Mouse (Mus musculus) neural tube, embryonic 13.5 days (tissue): ENCODE results near the gene Acbd6. TPM values are rescaled to one million over a fixed set of nuclear protein-coding genes. Genes with fewer than 3 reads are reported as not detected.

Source experiments
- ATAC-seq: fragments of 200-750 bp; cut with Nextera tagmentation; 2 replicates; pipeline ENCODE4 v1.8.0; 2017; ENCODE audit warnings: low read depth, mild to moderate bottlenecking, moderate TSS enrichment, moderate library complexity
- H3K27ac ChIP-seq: fragments of 300-500 bp; sonication (generic); replicated peaks from 2 replicates; pipeline ENCODE4 v1.5.1; 2015; ENCODE audit warnings: moderate library complexity, mild to moderate bottlenecking, inconsistent platforms
- H3K27me3 ChIP-seq: fragments of 300-500 bp; sonication (generic); 2 replicates; pipeline ENCODE4 v1.6.1; 2015; ENCODE audit warnings: mild to moderate bottlenecking, inconsistent platforms
- H3K36me3 ChIP-seq: fragments of 300-500 bp; sonication (generic); 2 replicates; pipeline ENCODE4 v1.6.1; 2015; ENCODE audit warnings: mild to moderate bottlenecking, inconsistent platforms
- H3K4me1 ChIP-seq: fragments of 300-500 bp; sonication (generic); replicated peaks from 2 replicates; pipeline ENCODE4 v1.6.1; 2015; ENCODE audit warnings: inconsistent platforms
- H3K4me2 ChIP-seq: fragments of 300-500 bp; sonication (generic); 2 replicates; pipeline ENCODE4 v1.6.1; 2015; ENCODE audit warnings: inconsistent platforms, mild to moderate bottlenecking, moderate library complexity
- H3K4me3 ChIP-seq: fragments of 300-500 bp; sonication (generic); 2 replicates; pipeline ENCODE4 v1.5.1; 2015; ENCODE audit warnings: mild to moderate bottlenecking, inconsistent platforms
- H3K9ac ChIP-seq: fragments of 300-500 bp; sonication (generic); 2 replicates; pipeline ENCODE4 v1.6.1; 2015; ENCODE audit warnings: moderate library complexity, mild to moderate bottlenecking, inconsistent platforms
- H3K9me3 ChIP-seq: fragments of 300-500 bp; sonication (generic); 2 replicates; pipeline ENCODE4 v1.6.1; 2016; ENCODE audit warnings: inconsistent platforms
- WGBS: fragments of 180-500 bp; shearing (Covaris S2); methylation state at CpG from one replicate; pipeline ENCODE4 v1.1.7; 2015; 5-methylcytosine and 5-hydroxymethylcytosine counted together
- polyA plus RNA-seq: library from polyadenylated mRNA; unstranded; fragments of >200 nt; fragmentation: Nextera tagmentation; extraction: Ambion mirVana; gene quantifications from 2 replicates; pipeline ENCODE4 v1.2.1, GENCODE M21; 2015

Gene Acbd6
- polyA plus RNA-seq, 1 experiment from 2014 or later, result 90.6 TPM

GRCm38 (mm10) chr1:155713306-155713705 lies 155.4 kb downstream of the Acbd6 start:
- Histone ChIP-seq H3K4me2 (no peak overlapping the region), H3K4me1 (peaks cover 7% of the 10 kb centered on the region; the same call in 1 of the 2 replicates), H3K9me3 (no peaks in the 10 kb centered on the region), H3K9ac (no peak overlapping the region), H3K27ac (no peak overlapping the region), H3K36me3 (no peaks in the 10 kb centered on the region), H3K4me3 (no peak overlapping the region), H3K27me3 (peaks cover 36% of the 10 kb centered on the region)
- WGBS, result 69% methylated on average over 2 of the region's 2 CpGs
- ATAC-seq, result no peak

DNA sequence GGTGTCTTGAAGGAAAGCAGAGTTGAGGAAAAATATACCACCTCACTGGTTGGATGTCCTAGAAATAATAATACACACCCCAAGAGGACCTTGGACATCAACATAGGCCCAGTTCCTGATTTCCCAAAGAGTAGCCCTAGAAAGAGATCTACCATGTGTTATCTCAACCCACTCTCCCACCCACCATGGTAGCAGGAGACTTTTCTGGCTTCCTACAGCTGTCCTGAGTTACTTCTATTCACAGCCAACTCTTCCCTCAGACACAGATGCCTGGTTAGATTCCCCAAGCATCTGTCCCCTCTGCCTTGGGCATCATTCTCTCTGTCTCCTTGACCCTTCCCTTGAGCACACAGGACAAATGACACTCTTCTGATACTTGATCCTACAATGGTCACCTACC lies 157.4 kb downstream of the Acbd6 start:
- Histone ChIP-seq H3K9me3 (no peaks in the 10 kb centered on the region), H3K4me3 (no peak overlapping the region), H3K27ac (no peak overlapping the region), H3K4me2 (no peak overlapping the region), H3K4me1 (peaks cover 11% of the 10 kb centered on the region; the same call in 1 of the 2 replicates), H3K9ac (no peak overlapping the region), H3K27me3 (peaks cover 40% of the 10 kb centered on the region), H3K36me3 (no peaks in the 10 kb centered on the region)
- no peak for ATAC-seq

DNA sequence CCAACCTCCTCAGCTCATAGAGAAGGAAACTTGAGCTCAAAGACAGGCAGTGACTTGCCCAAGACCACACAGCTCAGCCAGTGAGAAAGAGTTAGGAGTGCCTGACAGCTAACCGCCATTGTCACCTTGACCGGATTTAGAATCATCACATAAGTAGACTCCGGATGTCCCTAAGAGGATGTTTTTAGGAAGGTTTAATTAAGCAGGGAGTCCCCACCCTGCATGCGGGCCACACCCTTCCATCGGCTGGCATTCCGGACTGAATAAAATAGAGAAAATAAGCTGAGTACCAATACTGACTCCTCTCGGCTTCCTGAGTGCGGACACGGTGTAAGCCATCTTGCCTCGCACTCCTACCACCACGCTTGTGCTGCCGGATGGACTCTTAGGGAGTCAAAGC lies 159.4 kb downstream of the Acbd6 start:
- H3K27me3 ChIP-seq, result peaks cover 55% of the 10 kb centered on the region
- no peaks in the 10 kb centered on the region for H3K36me3 ChIP-seq
- whole genome bisulfite sequencing, result 90% methylated on average over 12 of the region's 12 CpGs
- H3K4me3 ChIP-seq, result no peak overlapping the region
- H3K9me3 ChIP-seq, result no peaks in the 10 kb centered on the region
- ATAC-seq, result no peak
- peaks cover 15% of the 10 kb centered on the region for H3K4me1 ChIP-seq
- no peak overlapping the region for H3K4me2 ChIP-seq
- no peak overlapping the region for H3K9ac ChIP-seq
- H3K27ac ChIP-seq, result no peak overlapping the region

- H3K4me1 ChIP-seq, result peaks cover 18% of the 10 kb centered on the region
- whole genome bisulfite sequencing, result 30% methylated on average over 3 of the region's 3 CpGs
- H3K27me3 ChIP-seq, result peaks cover 67% of the 10 kb centered on the region
- no peak overlapping the region for H3K4me2 ChIP-seq
- H3K9ac ChIP-seq, result no peak overlapping the region
- no peaks in the 10 kb centered on the region for H3K9me3 ChIP-seq
- no peaks in the 10 kb centered on the region for H3K36me3 ChIP-seq
- ATAC-seq, result no peak
- no peak overlapping the region for H3K27ac ChIP-seq
- no peak overlapping the region for H3K4me3 ChIP-seq
Observed at GRCm38 (mm10) chr1:155718851-155719250, 160.9 kb downstream of the Acbd6 start.

- 57% methylated on average over 5 of the region's 5 CpGs for WGBS
- peaks cover 67% of the 10 kb centered on the region for H3K27me3 ChIP-seq
Observed at GRCm38 (mm10) chr1:155720006-155720405, 162.1 kb downstream of the Acbd6 start.

DNA sequence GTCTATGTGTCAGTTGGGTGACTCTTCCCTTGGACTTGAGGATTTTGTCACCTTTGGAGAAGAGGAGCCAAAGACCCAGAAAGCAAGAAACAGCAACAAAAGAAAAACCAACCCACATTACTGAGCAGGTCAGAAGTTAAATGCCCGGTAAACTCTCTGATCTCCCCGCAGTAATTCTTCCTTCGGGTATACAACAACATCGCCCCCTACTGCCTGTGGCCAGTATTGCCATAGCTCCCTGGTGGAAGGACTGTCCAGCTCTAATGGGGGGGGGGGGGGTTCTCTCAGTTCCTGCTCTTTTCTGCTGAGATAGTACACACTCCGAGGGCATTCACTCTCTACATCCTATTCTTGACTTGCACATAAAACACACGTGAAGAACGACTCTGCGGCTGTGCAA lies 163.5 kb downstream of the Acbd6 start:
- H3K4me3 ChIP-seq, result no peak overlapping the region
- H3K9me3 ChIP-seq, result peaks cover 5% of the 10 kb centered on the region; the same call in 1 of the 2 replicates
- WGBS, result 16% methylated on average over 8 of the region's 8 CpGs
- no peak for ATAC-seq
- no peak overlapping the region for H3K9ac ChIP-seq
- no peak overlapping the region for H3K27ac ChIP-seq
- H3K27me3 ChIP-seq, result peaks cover 82% of the 10 kb centered on the region
- H3K4me1 ChIP-seq, result peaks cover 18% of the 10 kb centered on the region
- no peaks in the 10 kb centered on the region for H3K36me3 ChIP-seq
- H3K4me2 ChIP-seq, result no peak overlapping the region

More at GRCm38 (mm10) chr1:155720006-155720405, 162.1 kb downstream of the Acbd6 start:
- ATAC-seq, result no peak
- Histone ChIP-seq H3K4me1 (peaks cover 18% of the 10 kb centered on the region), H3K27ac (no peak overlapping the region), H3K9ac (no peak overlapping the region), H3K4me2 (no peak overlapping the region), H3K9me3 (peaks cover 2% of the 10 kb centered on the region; the same call in 1 of the 2 replicates), H3K4me3 (no peak overlapping the region), H3K36me3 (no peaks in the 10 kb centered on the region)

DNA sequence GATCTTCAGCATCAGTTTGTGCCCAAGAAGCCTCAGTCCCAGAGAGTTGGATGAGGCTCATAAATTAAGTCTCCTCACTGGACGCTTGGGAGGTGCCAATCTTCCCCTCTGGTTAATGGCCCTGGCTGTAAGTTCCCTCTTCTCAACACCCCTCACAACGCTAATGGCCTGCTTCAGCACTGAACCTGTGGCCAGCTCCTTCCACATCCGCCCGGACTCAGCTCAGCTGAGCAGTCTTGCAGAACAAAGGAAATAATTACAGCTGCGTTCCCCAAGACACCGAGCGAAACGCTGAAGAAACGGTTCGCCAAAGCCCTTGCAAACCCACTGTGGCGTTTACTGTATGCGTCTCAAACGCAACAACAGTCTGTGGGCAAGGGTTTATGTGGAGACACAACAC lies 164.3 kb downstream of the Acbd6 start:
- Histone ChIP-seq H3K36me3 (no peaks in the 10 kb centered on the region), H3K27me3 (peaks cover 88% of the 10 kb centered on the region), H3K9ac (peak overlapping the region; percentile 9; the same call in 1 of the 2 replicates), H3K4me2 (peak overlapping the region; percentile 42), H3K9me3 (peaks cover 5% of the 10 kb centered on the region; the same call in 1 of the 2 replicates), H3K4me1 (peaks cover 18% of the 10 kb centered on the region), H3K27ac (no peak overlapping the region), H3K4me3 (peak overlapping the region; percentile 9; the same call in 1 of the 2 replicates)
- WGBS, result 0% methylated on average over 13 of the region's 13 CpGs
- no peak for ATAC-seq

DNA sequence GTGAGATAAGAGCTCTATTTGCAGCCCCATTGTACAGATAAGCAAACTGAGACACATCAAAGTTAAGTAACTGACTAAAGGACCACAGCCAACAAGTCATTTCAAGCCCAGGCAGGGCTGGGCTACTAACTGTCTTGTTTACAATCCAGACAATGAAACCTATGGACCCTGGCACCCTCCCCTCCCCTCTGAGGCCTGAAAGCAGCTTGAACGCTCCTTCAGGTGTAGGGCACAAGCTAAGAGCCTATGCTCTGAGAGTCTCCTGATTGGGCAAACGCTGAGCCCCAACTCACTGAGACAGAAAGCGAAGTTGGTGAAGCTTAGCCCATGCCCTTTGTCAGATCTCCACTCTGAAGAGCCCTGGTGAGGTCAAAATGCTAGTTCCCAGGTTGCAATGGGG lies 166.4 kb downstream of the Acbd6 start:
- no peak overlapping the region for H3K4me3 ChIP-seq
- H3K36me3 ChIP-seq, result no peaks in the 10 kb centered on the region
- no peak overlapping the region for H3K4me2 ChIP-seq
- H3K27me3 ChIP-seq, result peaks cover 95% of the 10 kb centered on the region
- H3K27ac ChIP-seq, result no peak overlapping the region
- H3K9me3 ChIP-seq, result peaks cover 5% of the 10 kb centered on the region; the same call in 1 of the 2 replicates
- peaks cover 20% of the 10 kb centered on the region for H3K4me1 ChIP-seq
- no peak overlapping the region for H3K9ac ChIP-seq
- 71% methylated on average over 3 of the region's 3 CpGs for WGBS
- no peak for ATAC-seq

DNA sequence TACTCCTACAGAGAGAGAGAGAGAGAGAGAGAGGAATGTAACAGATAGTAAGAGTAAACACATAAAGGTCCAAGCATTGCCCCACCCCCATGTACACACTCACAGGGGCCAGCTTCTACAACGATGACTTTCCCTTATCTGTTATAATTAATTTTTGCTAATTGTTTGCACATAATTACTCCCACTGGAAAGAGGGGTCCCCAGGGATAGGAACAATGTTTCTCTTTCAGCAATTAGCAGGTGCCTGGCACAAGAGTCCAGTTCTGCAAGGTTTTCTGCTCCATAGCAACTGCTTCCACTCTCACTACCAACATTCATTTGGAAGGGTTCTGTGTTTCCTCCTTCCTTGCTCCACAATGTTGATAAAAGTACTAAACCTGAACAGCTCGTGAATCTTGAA lies 168.0 kb downstream of the Acbd6 start:
- no peak overlapping the region for H3K4me2 ChIP-seq
- H3K27ac ChIP-seq, result no peak overlapping the region
- H3K9ac ChIP-seq, result no peak overlapping the region
- peaks cover 5% of the 10 kb centered on the region; the same call in 1 of the 2 replicates for H3K9me3 ChIP-seq
- peaks cover 24% of the 10 kb centered on the region for H3K4me1 ChIP-seq
- H3K4me3 ChIP-seq, result no peak overlapping the region
- 57% methylated on average over 2 of the region's 2 CpGs for WGBS
- H3K27me3 ChIP-seq, result peaks cover 95% of the 10 kb centered on the region
- no peaks in the 10 kb centered on the region for H3K36me3 ChIP-seq
- no peak for ATAC-seq

- peaks cover 5% of the 10 kb centered on the region; the same call in 1 of the 2 replicates for H3K9me3 ChIP-seq
- no peak for ATAC-seq
- H3K4me1 ChIP-seq, result peaks cover 14% of the 10 kb centered on the region
- H3K27ac ChIP-seq, result no peak overlapping the region
- H3K9ac ChIP-seq, result no peak overlapping the region
- no peak overlapping the region for H3K4me3 ChIP-seq
- no peak overlapping the region for H3K4me2 ChIP-seq
- WGBS, result 20% methylated on average over 10 of the region's 10 CpGs
- no peaks in the 10 kb centered on the region for H3K36me3 ChIP-seq
- H3K27me3 ChIP-seq, result peaks cover 98% of the 10 kb centered on the region
Observed at GRCm38 (mm10) chr1:155727830-155728229, 169.9 kb downstream of the Acbd6 start.

GRCm38 (mm10) chr1:155729113-155729795 lies 171.3 kb downstream of the Acbd6 start:
- peaks cover 5% of the 10 kb centered on the region; the same call in 1 of the 2 replicates for H3K9me3 ChIP-seq
- ATAC-seq, result 0 out of 2 replicates have a peak, but pooled peaks have one; percentile 54
- H3K9ac ChIP-seq, result no peak overlapping the region
- WGBS, result under 1% methylated on average over 23 of the region's 23 CpGs
- H3K4me2 ChIP-seq, result peak overlapping the region; percentile 41
- peaks cover 10% of the 10 kb centered on the region for H3K4me1 ChIP-seq
- H3K27me3 ChIP-seq, result peaks cover 98% of the 10 kb centered on the region
- H3K4me3 ChIP-seq, result peak overlapping the region; percentile 12
- 0 out of 2 replicates have a peak overlapping the region, but pooled peaks have one; percentile 23 for H3K27ac ChIP-seq
- no peaks in the 10 kb centered on the region for H3K36me3 ChIP-seq

DNA sequence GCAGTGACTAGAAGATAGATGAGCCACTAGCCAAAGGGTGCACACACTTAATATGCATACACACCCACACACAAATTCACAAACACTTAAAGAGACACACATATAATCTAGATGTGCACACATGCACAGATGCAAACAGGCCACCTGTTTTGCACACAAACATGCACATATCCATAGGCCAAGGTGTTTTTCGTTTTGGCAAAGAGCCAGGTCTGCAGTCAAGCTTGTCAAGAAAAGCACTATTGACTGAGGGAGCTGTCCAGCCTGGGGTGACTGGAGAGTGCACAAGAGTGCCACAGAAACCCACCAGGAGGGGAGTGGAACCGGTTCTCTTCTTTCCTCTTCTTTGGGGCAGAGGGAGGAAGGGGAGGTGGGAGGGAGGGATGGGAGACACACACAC lies 173.2 kb downstream of the Acbd6 start:
- Histone ChIP-seq H3K27me3 (peaks cover 98% of the 10 kb centered on the region), H3K4me3 (no peak overlapping the region), H3K9me3 (no peaks in the 10 kb centered on the region), H3K9ac (no peak overlapping the region), H3K36me3 (no peaks in the 10 kb centered on the region), H3K27ac (no peak overlapping the region), H3K4me2 (no peak overlapping the region), H3K4me1 (peaks cover 10% of the 10 kb centered on the region)
- ATAC-seq, result no peak
- WGBS, result 0% methylated on average over 2 of the region's 2 CpGs
